Mouse (Mus musculus): ENCODE results near the gene B4galt1.

GRCm38 (mm10) chr4:40778656-40779055 lies 75.1 kb downstream of the B4galt1 start:
- TF ChIP-seq GATA1 (IDR thresholded peaks at IDR 0.05; ENCODE audit: borderline replicate concordance, low read length) (no peak), FLI1 (IDR thresholded peaks at IDR 0.05; ENCODE audit: low read length) (no peak)
